Mouse (Mus musculus): ENCODE results near the gene Olfr347.

The Olfr347 gene

DNA sequence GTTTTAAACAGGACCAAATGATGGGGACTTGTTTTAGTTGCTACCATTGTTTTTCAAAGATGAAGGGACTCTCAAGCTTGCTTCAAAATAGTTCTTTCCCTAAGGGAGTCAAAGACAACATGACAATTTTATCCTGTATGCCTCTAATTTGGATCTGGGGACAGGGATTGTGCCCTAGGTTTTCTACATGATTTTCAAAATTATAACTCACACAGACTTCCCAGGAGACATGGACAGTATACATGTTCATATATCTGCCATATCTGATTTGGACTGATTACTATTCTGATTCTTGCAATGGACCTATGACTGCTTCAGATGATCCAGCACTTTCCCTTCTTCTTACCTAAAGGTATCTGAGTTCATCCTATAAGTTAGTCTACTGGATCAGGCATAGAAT is at the start of gene Olfr347:
TSS of gene Olfr347 (plus strand) at position 301 of the 400 bp plus-strand sequence.
- DNase-seq (ENCODE audit: low spot score) = no peak

DNA sequence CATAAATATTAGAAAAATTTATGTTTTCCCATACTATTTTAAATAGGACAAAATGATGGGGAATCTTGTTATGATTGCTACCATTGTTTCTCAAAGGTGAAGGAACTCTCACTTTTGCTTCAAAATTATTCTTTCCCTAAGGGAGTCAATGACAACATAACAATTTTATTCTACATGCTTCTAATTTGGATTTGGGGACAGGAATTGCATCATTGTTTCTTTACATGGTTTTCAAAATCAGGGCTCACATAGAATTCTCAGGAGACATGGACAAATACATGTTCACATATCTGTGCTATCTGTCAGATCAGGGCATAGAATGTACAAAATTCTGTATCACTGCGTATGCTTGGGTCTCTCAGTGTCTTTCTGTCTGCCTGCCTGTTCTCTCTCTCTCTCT is 46.2 kb upstream of the Olfr347 start, which contains the start of gene Olfr346:
TSS of gene Olfr346 (plus strand) at position 301 of the 400 bp plus-strand sequence.
- DNase-seq (ENCODE audit: low spot score) = no peak

GRCm38 (mm10) chr2:36736226-36736625 is 4.5 kb downstream of the Olfr347 start:
- no peak for DNase-seq (ENCODE audit: low spot score)

GRCm38 (mm10) chr2:36783976-36784375 is 52.3 kb downstream of the Olfr347 start, which contains the start of gene Olfr348:
Olfr348 (plus strand) TSS chr2:36784276.
- DNase-seq (ENCODE audit: low spot score) = no peak
